ENCODE assay signal across 20 mouse cellular contexts in the genomic region with DNA sequence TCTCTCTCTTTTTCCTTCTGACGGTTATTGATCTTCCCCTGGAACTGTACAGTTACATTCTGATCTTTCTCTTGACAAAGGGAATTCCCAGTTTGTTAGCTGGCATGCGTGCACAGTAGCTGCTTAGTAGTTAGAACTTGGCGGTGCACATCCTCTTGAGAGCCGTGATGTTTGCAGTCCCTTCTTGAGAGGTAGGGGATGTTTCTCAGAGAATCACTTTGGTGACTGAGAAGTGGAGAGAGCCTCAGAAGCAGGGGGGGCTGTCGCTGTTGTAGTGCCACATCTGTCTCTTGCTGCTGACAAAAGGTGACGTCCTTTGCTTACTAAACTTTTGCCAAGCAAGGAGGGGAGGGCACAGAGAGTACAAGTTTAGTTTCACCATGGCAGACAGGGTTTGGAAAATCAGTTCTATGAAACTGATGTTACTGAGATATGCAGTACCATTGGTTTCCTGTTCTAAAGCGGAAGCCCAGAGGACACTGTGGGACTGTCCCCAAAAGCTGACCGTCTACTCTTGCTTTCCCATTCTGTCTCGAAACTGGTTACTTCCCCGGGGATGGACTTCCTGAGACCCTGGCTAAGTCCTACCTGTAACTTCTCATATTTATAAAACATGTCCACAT.
DNase-seq lines count a peak whose midpoint lies in the region; ATAC-seq and TF ChIP-seq lines count a peak whose summit lies in the region.
"Had no signal": no experiment of that assay in that cellular context is flagged by ENCODE, and none has a peak within 500 bp of the region (broad histone marks: within the 10 kb centered on the region; RNA-seq: fewer than 3 reads in every experiment).

No protein-coding gene starts in this region.

- no peak for TF ChIP-seq EP300 in heart, adult 2 months (IDR thresholded peaks at IDR 0.05; ENCODE audit: insufficient read depth, low read depth, low read length)

- H3K4me2 ChIP-seq in heart, embryonic 11.5 days, result no peak overlapping the region
- H3K4me2 ChIP-seq in midbrain, embryonic 11.5 days, result no peak overlapping the region
- no peak overlapping the region for H3K4me2 ChIP-seq in embryonic facial prominence, embryonic 13.5 days
- H3K4me2 ChIP-seq: limb, embryonic 15.5 days had no signal

- 70% methylated on average over 10 of the region's 10 CpGs for WGBS in heart, embryonic 11.5 days (ENCODE audit: insufficient replicate concordance)
- 67% methylated on average over 10 of the region's 10 CpGs for WGBS in heart, adult 2 months
- WGBS in midbrain, embryonic 10.5 days, result 79% methylated on average over 10 of the region's 10 CpGs
- 77% methylated on average over 10 of the region's 10 CpGs for WGBS in midbrain, embryonic 11.5 days
- WGBS in embryonic facial prominence, embryonic 13.5 days, result 75% methylated on average over 10 of the region's 10 CpGs

- H3K27ac ChIP-seq in heart, embryonic 11.5 days (ENCODE audit: low read depth, low read length), result no peak overlapping the region
- H3K27ac ChIP-seq in heart, adult 2 months, result no peak overlapping the region
- H3K27ac ChIP-seq in midbrain, embryonic 10.5 days (replicated peaks), result 0 out of 2 replicates have a peak overlapping the region, but pooled peaks have one; percentile 38
- no peak overlapping the region for H3K27ac ChIP-seq in midbrain, embryonic 11.5 days (ENCODE audit: low read depth, low read length)
- 0 out of 2 replicates have a peak overlapping the region, but pooled peaks have one; percentile 7 for H3K27ac ChIP-seq in embryonic facial prominence, embryonic 13.5 days
- H3K27ac ChIP-seq: hindbrain, postnatal 0 days; layer of hippocampus, adult 2 months; limb, embryonic 15.5 days had no signal

- no peaks in the 10 kb centered on the region for H3K9me3 ChIP-seq in heart, embryonic 11.5 days (replicated peaks; ENCODE audit: control insufficient read depth, low read length)
- no peaks in the 10 kb centered on the region for H3K9me3 ChIP-seq in midbrain, embryonic 10.5 days (replicated peaks)
- no peaks in the 10 kb centered on the region for H3K9me3 ChIP-seq in midbrain, embryonic 11.5 days (ENCODE audit: control insufficient read depth, low read length)
- H3K9me3 ChIP-seq in embryonic facial prominence, embryonic 13.5 days, result no peaks in the 10 kb centered on the region
- H3K9me3 ChIP-seq: limb, embryonic 15.5 days had no signal

- H3K9ac ChIP-seq in heart, embryonic 11.5 days (ENCODE audit: low read depth, low read length), result 0 out of 2 replicates have a peak overlapping the region, but pooled peaks have one; percentile 16
- H3K9ac ChIP-seq in heart, adult 2 months (ENCODE audit: low read depth, low read length), result no peak overlapping the region
- H3K9ac ChIP-seq in midbrain, embryonic 11.5 days (ENCODE audit: low read length), result no peak overlapping the region
- no peak overlapping the region for H3K9ac ChIP-seq in embryonic facial prominence, embryonic 13.5 days
- H3K9ac ChIP-seq: forebrain, postnatal 0 days; limb, embryonic 15.5 days; liver, postnatal 0 days had no signal

- H3K4me3 ChIP-seq in heart, embryonic 11.5 days (ENCODE audit: low read depth, low read length), result no peak overlapping the region
- no peak overlapping the region for H3K4me3 ChIP-seq in heart, adult 2 months
- H3K4me3 ChIP-seq in midbrain, embryonic 10.5 days, result no peak overlapping the region
- no peak overlapping the region for H3K4me3 ChIP-seq in midbrain, embryonic 11.5 days (ENCODE audit: low read depth, low read length)
- no peak overlapping the region for H3K4me3 ChIP-seq in embryonic facial prominence, embryonic 13.5 days
- H3K4me3 ChIP-seq: layer of hippocampus, adult 2 months; limb, embryonic 15.5 days had no signal

- no peaks in the 10 kb centered on the region for H3K27me3 ChIP-seq in heart, embryonic 11.5 days (ENCODE audit: control insufficient read depth, insufficient read depth, low read length)
- no peaks in the 10 kb centered on the region for H3K27me3 ChIP-seq in heart, adult 2 months (ENCODE audit: control insufficient read depth, insufficient read depth, low read length)
- H3K27me3 ChIP-seq in midbrain, embryonic 10.5 days (ENCODE audit: low read depth, poor library complexity, severe bottlenecking), result no peaks in the 10 kb centered on the region
- no peaks in the 10 kb centered on the region for H3K27me3 ChIP-seq in midbrain, embryonic 11.5 days (ENCODE audit: control insufficient read depth, insufficient read depth, low read length)
- H3K27me3 ChIP-seq in embryonic facial prominence, embryonic 13.5 days, result no peaks in the 10 kb centered on the region
- H3K27me3 ChIP-seq: limb, embryonic 15.5 days had no signal

- H3K4me1 ChIP-seq in heart, embryonic 11.5 days (ENCODE audit: control insufficient read depth, insufficient read depth, low read length), result peaks cover 53% of the 10 kb centered on the region
- peaks cover 12% of the 10 kb centered on the region for H3K4me1 ChIP-seq in heart, adult 2 months (ENCODE audit: control insufficient read depth, insufficient read depth, low read length)
- H3K4me1 ChIP-seq in midbrain, embryonic 10.5 days, result peaks cover 73% of the 10 kb centered on the region
- peaks cover 39% of the 10 kb centered on the region for H3K4me1 ChIP-seq in midbrain, embryonic 11.5 days (ENCODE audit: control insufficient read depth, insufficient read depth, low read length)
- H3K4me1 ChIP-seq in embryonic facial prominence, embryonic 13.5 days, result peaks cover 93% of the 10 kb centered on the region

- DNase-seq in heart, adult 2 months, result no peak
- no peak for DNase-seq in midbrain, embryonic 10.5 days (ENCODE audit: low spot score)
- DNase-seq in midbrain, embryonic 11.5 days (ENCODE audit: low spot score, missing footprints), result no peak
- no peak for DNase-seq in cerebellum, adult 11-12 months
- no peak for DNase-seq in right cerebral cortex, postnatal 14 days
- DNase-seq: cerebellum, adult 8-10 months; forebrain, postnatal 0 days; gastrocnemius, postnatal 36 days; heart, postnatal 36 days; kidney, adult 2 months; kidney, postnatal 14 days; layer of hippocampus, postnatal 36 days; liver, postnatal 0 days; thymus, postnatal 25 days had no signal

- no peak for ATAC-seq in heart, embryonic 11.5 days (replicated peaks; ENCODE audit: insufficient number of reproducible peaks, low FRiP score, low TSS enrichment)
- ATAC-seq in midbrain, embryonic 11.5 days (ENCODE audit: low FRiP score), result no peak
- ATAC-seq in embryonic facial prominence, embryonic 13.5 days (ENCODE audit: insufficient number of reproducible peaks, insufficient read depth, low FRiP score, low TSS enrichment, low read depth), result no peak
- ATAC-seq: forebrain, postnatal 0 days; hindbrain, postnatal 0 days; liver, postnatal 0 days; midbrain, embryonic 16.5 days had no signal

- TF ChIP-seq CTCF in heart, adult 2 months (IDR thresholded peaks at IDR 0.05), result no peak

- H3K36me3 ChIP-seq in heart, embryonic 11.5 days (ENCODE audit: control insufficient read depth, insufficient read depth, low read length), result no peaks in the 10 kb centered on the region
- H3K36me3 ChIP-seq in heart, adult 2 months (ENCODE audit: control insufficient read depth, insufficient read depth, low read length), result peaks cover 10% of the 10 kb centered on the region; the same call in 1 of the 2 replicates
- H3K36me3 ChIP-seq in midbrain, embryonic 10.5 days, result peaks cover under 1% of the 10 kb centered on the region; the same call in 1 of the 2 replicates
- H3K36me3 ChIP-seq in midbrain, embryonic 11.5 days (ENCODE audit: control insufficient read depth, insufficient read depth, low read length), result no peaks in the 10 kb centered on the region
- H3K36me3 ChIP-seq in embryonic facial prominence, embryonic 13.5 days, result 0 out of 2 replicates have a peak, but pooled peaks cover 4% of the 10 kb centered on the region
- H3K36me3 ChIP-seq: limb, embryonic 15.5 days had no signal

- no peak for TF ChIP-seq POLR2A in heart, adult 2 months (IDR thresholded peaks at IDR 0.05; ENCODE audit: insufficient read depth, low read depth, low read length)

- intact Hi-C loops in heart, adult 2 months (cut with DNase I), result no loop called here

- no peaks in the 10 kb centered on the region; the same call in none of the 2 replicates for H3K79me2 ChIP-seq in heart, adult 2 months (replicated peaks; ENCODE audit: control insufficient read depth, insufficient read depth, low read length)

Comparison
In these comparisons a context has a peak if more than half of its experiments do, and no peak if none do; other contexts are left out.
1. H3K27ac ChIP-seq: peak in midbrain, embryonic 10.5 days (single experiment) and embryonic facial prominence, embryonic 13.5 days (single experiment); none in heart, embryonic 11.5 days (single experiment), heart, adult 2 months (single experiment) and midbrain, embryonic 11.5 days (single experiment).